Mouse (Mus musculus): ENCODE results near the gene Shisal1. TPM values are rescaled to one million over a fixed set of nuclear protein-coding genes. Genes with fewer than 3 reads are reported as not detected.

The Shisal1 gene
- 28.5 and 36.5 TPM in 2 replicates for polyA plus RNA-seq (2012; rRNA removed)

DNA sequence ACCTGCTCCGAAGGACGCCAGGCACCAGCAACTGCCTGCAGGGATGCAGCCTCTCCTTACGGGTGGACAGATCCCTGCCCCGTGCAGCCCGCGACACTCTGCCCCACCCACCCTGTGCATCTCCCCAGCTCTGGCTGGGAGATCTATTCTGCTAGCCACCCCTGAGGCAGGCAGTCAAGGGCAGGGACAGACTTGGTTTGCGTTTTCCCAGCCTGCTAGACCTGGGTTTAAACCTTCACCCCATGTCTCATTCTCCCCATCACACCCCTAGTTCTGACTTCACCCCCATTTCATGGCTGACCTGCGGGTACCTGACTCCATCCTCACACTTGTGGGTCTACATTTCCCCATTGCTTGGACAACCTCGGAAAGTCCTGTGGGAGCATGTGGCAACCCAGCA lies at the start of gene Shisal1:
Gene Shisal1, minus strand, starts transcription at position 101 of the 400 bp plus-strand sequence.
- TF ChIP-seq POLR2A (IDR thresholded peaks at IDR 0.05; ENCODE audit: borderline replicate concordance, extremely low read depth, insufficient read depth, insufficient read length, poor library complexity, severe bottlenecking) (no peak), CTCF (IDR thresholded peaks at IDR 0.05; ENCODE audit: borderline replicate concordance, extremely low read depth, insufficient read depth, insufficient read length) (no peak)

DNA sequence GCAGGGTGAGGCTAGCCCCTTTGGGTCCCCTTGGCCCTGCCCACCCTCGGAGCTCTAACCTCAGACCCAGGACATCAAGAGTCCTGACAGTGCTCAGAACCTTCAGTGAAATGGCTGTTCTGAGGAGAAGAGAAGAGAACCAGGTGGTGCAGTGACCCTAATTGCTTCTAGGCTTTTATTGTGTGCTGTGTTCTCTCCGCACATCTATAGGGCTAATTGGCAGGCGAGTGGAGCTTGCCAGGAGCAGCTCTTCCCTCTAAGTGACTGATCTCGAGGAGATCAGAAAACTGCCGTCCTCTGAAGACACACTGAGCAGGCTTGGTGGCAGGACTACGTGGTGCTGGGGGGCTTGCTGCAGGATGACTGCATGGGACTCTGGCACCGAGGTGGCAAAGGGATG lies 43.6 kb upstream of the Shisal1 start:
- TF ChIP-seq CTCF (IDR thresholded peaks at IDR 0.05; ENCODE audit: borderline replicate concordance, extremely low read depth, insufficient read depth, insufficient read length) (no peak), POLR2A (IDR thresholded peaks at IDR 0.05; ENCODE audit: borderline replicate concordance, extremely low read depth, insufficient read depth, insufficient read length, poor library complexity, severe bottlenecking) (no peak)
- peak; percentile 83 for DNase-seq (ENCODE audit: low read depth)

More for the DNA sequence above, at the start of gene Shisal1:
- no peak for DNase-seq (ENCODE audit: low read depth)

DNA sequence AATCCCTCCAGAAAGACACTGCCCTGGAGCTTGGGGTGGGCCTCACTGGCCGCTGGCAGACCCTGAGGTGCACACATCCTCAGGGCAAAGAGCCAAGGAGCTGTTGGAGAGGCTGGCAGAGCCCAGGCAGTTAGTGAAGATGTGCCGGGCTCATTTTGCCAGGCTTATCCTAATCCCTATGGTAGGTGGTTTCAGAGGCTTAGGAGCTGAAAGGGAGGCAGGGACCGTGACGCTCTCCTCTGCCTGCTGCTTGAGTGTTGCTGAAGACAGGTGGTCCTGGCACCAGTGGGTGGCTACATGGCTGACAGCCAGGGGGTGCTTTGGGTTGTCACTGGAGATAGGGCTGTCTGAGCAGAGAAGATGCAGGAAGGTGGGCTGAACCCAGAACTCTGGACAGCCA lies 37.4 kb upstream of the Shisal1 start:
- peak; percentile 72 for DNase-seq (ENCODE audit: low read depth)
- TF ChIP-seq POLR2A (IDR thresholded peaks at IDR 0.05; ENCODE audit: borderline replicate concordance, extremely low read depth, insufficient read depth, insufficient read length, poor library complexity, severe bottlenecking) = no peak
- no peak for TF ChIP-seq CTCF (IDR thresholded peaks at IDR 0.05; ENCODE audit: borderline replicate concordance, extremely low read depth, insufficient read depth, insufficient read length)

DNA sequence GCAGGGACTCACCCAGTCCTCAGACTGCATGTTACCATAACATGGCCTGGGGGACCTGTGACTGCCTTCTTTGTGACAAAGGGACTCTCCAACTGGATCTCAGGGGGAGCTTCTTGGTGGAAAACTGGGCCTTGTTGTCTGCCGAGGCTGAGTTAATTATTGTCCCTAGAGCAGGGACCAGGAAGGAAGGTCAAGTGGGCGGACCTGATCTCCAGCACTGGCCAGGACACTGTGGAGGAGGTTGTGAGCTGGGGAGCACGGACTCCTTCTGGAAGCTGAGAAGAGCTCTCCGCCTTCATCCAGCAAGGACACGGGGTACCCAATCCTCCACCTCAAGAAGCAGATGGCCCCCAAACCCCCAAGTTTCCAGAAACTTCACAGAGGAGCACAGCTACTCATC lies 36.7 kb upstream of the Shisal1 start:
- TF ChIP-seq CTCF (IDR thresholded peaks at IDR 0.05; ENCODE audit: borderline replicate concordance, extremely low read depth, insufficient read depth, insufficient read length) = no peak
- no peak for TF ChIP-seq POLR2A (IDR thresholded peaks at IDR 0.05; ENCODE audit: borderline replicate concordance, extremely low read depth, insufficient read depth, insufficient read length, poor library complexity, severe bottlenecking)

DNA sequence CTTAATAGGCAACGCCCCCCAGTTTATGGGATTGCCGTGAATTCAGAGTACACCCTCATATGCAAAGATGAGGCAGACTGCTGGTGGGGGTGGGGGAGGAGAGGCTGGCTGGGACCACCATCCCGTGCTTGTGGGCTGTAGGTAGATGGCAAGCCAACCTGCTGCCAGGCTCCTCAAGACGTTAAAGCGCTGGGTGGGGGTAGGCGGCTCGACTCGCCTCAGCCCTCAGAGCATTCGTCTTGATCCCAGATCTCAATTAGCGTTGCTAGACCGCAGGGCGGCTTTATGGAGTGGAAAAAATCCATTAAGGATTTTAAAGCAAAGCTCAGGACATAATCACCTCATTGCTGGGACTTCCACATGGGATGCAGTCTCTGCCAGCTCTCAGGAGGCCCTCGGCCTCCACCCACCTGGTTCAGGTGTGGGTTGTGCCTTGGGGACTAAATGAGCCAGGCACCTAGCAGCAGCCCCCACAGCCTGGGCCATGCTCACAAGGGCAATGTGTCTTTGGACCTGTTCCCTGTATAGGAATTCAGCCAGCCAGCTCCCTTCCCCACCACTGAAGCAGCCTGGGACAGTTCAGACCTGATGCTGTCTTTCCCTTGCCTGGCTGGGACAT lies 34.5 kb upstream of the Shisal1 start:
- DNase-seq (ENCODE audit: low read depth) = peak; percentile 65
- TF ChIP-seq CTCF (IDR thresholded peaks at IDR 0.05; ENCODE audit: borderline replicate concordance, extremely low read depth, insufficient read depth, insufficient read length) = no peak
- no peak for TF ChIP-seq POLR2A (IDR thresholded peaks at IDR 0.05; ENCODE audit: borderline replicate concordance, extremely low read depth, insufficient read depth, insufficient read length, poor library complexity, severe bottlenecking)

More for the DNA sequence above, 36.7 kb upstream of the Shisal1 start:
- no peak for DNase-seq (ENCODE audit: low read depth)

DNA sequence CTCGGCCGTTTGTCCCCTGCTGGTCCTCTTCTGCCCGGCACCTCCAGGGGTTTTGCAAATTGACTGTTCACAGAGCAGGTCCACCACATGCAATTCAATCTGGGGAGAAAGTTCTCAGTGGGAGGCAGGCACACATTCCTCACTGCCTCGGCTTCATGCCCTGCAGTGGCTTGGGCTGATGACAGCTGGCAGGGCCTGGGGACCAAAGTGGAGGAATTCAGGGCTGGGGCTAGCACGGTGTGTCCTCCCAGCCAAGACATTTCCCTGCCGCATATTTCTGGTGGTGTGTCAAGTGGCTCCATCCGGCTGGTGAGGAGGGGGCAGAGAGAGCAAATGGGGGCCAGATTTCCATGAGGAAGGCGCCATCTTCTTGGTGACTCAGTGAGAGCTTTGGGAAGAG lies 22.5 kb upstream of the Shisal1 start:
- DNase-seq (ENCODE audit: low read depth) = no peak
- no peak for TF ChIP-seq POLR2A (IDR thresholded peaks at IDR 0.05; ENCODE audit: borderline replicate concordance, extremely low read depth, insufficient read depth, insufficient read length, poor library complexity, severe bottlenecking)
- no peak for TF ChIP-seq CTCF (IDR thresholded peaks at IDR 0.05; ENCODE audit: borderline replicate concordance, extremely low read depth, insufficient read depth, insufficient read length)

DNA sequence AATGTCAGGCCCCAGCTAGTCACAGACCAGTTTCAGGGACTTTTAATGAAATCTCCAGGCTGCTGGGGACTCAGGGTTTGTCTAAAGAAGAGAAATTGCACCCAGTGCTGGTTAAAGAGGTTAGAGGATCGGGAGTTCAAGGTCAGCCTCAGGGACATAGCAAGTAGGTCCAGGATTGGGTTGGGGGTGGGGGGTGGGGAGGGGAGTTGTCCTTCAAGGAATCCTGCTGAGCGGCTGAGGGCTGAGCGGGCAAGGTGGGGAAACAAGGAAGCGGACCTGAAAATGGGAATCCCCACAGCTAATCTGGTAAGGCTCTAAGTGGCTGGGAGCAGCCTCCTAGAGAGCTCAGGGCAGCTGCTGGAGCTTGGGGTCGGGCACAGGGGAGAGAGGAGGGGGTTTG lies 20.9 kb upstream of the Shisal1 start:
- TF ChIP-seq POLR2A (IDR thresholded peaks at IDR 0.05; ENCODE audit: borderline replicate concordance, extremely low read depth, insufficient read depth, insufficient read length, poor library complexity, severe bottlenecking) = no peak
- no peak for TF ChIP-seq CTCF (IDR thresholded peaks at IDR 0.05; ENCODE audit: borderline replicate concordance, extremely low read depth, insufficient read depth, insufficient read length)
- no peak for DNase-seq (ENCODE audit: low read depth)

DNA sequence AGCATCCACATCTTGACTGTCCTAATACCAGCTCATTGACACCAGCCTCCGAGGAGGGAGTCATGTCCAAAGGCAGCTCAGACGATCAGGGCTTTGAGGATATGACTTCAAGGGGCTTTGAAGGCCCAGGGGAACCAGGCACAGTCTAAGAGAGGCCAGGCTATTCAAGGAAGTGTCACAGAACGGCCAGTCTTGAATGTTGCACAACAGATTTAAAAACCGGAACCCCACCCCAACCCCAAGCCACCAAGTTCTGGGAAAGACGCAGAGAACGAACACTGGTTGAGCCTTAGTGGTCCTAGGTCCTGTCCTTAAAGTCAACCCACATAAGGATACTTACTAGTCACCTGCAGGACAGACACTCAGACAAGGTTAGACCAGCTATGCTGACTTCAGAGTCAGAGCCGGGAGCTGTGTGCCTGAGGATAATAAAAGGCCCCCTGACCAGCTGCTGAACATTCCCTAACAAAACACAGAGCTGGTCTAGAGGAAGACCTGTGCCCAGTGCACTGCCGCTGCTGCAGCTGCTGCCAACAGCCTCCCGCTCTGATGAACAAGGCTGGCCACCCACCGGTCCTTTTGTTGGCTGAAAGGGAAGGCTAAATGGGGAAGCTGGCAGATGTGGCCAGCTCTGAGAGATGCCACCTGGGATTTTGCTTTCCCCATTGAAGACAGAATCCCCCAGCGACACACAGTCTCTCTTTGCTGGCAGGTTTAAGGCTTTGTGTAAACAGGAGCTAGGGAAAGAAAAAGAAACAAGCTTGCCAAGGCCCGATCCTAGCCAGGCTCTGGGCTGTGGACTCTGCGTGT lies 19.8 kb upstream of the Shisal1 start:
- DNase-seq (ENCODE audit: low read depth) = peak; percentile 81

DNA sequence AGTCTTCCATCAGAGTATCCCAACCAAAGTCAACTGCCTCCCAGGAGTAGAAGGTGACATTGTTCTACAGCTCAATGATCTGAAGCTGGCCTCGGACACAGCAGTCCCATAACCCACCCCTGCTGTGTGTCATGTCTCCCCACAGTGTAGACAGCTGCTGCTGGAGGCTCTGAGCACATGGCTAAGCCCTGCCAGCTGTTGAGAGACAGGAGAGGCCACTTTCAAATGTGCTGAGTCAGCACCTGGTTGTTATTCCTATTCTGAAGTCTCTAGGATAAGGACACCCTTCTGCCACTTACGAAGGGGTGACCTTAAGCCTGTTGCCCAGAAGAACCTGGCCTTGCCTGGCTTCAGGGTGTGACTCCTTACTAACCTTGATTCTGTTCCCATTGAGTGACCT lies 14.5 kb upstream of the Shisal1 start:
- TF ChIP-seq CTCF (IDR thresholded peaks at IDR 0.05; ENCODE audit: borderline replicate concordance, extremely low read depth, insufficient read depth, insufficient read length) (no peak), POLR2A (IDR thresholded peaks at IDR 0.05; ENCODE audit: borderline replicate concordance, extremely low read depth, insufficient read depth, insufficient read length, poor library complexity, severe bottlenecking) (no peak)
- DNase-seq (ENCODE audit: low read depth) = no peak

More for the DNA sequence above, 19.8 kb upstream of the Shisal1 start:
- TF ChIP-seq CTCF (IDR thresholded peaks at IDR 0.05; ENCODE audit: borderline replicate concordance, extremely low read depth, insufficient read depth, insufficient read length) (no peak), POLR2A (IDR thresholded peaks at IDR 0.05; ENCODE audit: borderline replicate concordance, extremely low read depth, insufficient read depth, insufficient read length, poor library complexity, severe bottlenecking) (no peak)

DNA sequence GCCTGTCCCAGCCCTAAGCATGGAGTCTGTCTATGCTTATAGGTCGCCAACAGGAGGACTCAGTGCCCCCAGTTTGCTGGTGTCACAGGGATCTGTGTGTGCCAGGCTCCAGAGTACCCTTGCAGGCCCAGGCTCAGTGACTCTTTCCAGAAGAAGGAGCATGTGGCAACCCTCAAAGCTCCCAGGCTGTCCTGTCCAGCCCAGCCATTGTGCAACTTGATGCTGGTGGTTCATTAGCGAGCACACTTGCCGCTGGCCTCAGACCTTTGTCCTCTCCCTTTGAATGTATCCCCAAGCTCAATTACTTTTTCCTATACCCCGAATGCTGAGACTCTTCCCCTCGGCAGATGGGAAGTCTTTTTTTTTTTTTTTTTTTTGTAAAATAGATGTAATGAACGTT lies 12.1 kb upstream of the Shisal1 start:
- DNase-seq (ENCODE audit: low read depth) = no peak
- TF ChIP-seq POLR2A (IDR thresholded peaks at IDR 0.05; ENCODE audit: borderline replicate concordance, extremely low read depth, insufficient read depth, insufficient read length, poor library complexity, severe bottlenecking) = no peak
- TF ChIP-seq CTCF (IDR thresholded peaks at IDR 0.05; ENCODE audit: borderline replicate concordance, extremely low read depth, insufficient read depth, insufficient read length) = no peak

DNA sequence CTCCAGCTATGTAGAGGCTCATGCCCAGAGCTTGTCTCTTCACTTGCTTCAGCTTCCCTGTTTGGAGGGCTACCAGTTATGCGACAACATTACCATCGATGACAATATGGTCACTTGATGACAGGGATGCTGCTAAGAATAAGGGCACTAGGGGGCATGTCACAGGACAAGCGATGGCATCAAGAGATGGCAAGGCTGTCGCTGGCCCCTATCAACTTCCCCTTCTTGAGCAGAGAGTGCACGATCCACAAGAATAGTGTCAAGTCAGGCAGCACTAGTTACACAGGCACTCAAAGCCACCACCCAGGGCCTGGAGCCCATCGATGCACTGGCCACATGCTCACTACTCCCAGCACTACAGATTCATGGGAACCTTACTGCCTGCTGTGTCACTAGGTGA lies 8.4 kb upstream of the Shisal1 start:
- no peak for DNase-seq (ENCODE audit: low read depth)
- no peak for TF ChIP-seq POLR2A (IDR thresholded peaks at IDR 0.05; ENCODE audit: borderline replicate concordance, extremely low read depth, insufficient read depth, insufficient read length, poor library complexity, severe bottlenecking)
- TF ChIP-seq CTCF (IDR thresholded peaks at IDR 0.05; ENCODE audit: borderline replicate concordance, extremely low read depth, insufficient read depth, insufficient read length) = no peak

All from brain, embryonic 14.5 days (tissue).